Mouse (Mus musculus): ENCODE measurements at regions not wholly inside any gene's neighbourhood (a gene's known extent, or its start where the extent isn't known, plus 50 kb on each side); places are given as distances from the start of the nearest gene placed in this dataset.

GRCm38 (mm10) chr16:92976097-92976496, 150.1 kb upstream of the Runx1 start:
- no peak for TF ChIP-seq POLR2A (IDR thresholded peaks at IDR 0.05; ENCODE audit: insufficient read length, low read depth)
- TF ChIP-seq TCF12 (IDR thresholded peaks at IDR 0.05; ENCODE audit: insufficient read depth, poor library complexity, severe bottlenecking), result no peak
- TF ChIP-seq E2F4 (IDR thresholded peaks at IDR 0.05; ENCODE audit: insufficient read depth), result no peak
- TF ChIP-seq MAX (IDR thresholded peaks at IDR 0.05; ENCODE audit: low read depth), result no peak
- TF ChIP-seq CEBPB (IDR thresholded peaks at IDR 0.05; ENCODE audit: insufficient read depth, poor library complexity, severe bottlenecking), result no peak
- no peak for TF ChIP-seq REST (IDR thresholded peaks at IDR 0.05; ENCODE audit: insufficient read depth, insufficient read length)
- no peak for TF ChIP-seq MYOG (IDR thresholded peaks at IDR 0.05; ENCODE audit: control insufficient read depth in 1 of 3, insufficient read depth in 1 of 3, insufficient read length in 2 of 3, low read depth in 2 of 3)
- no peak for TF ChIP-seq POLR2AphosphoS2 (IDR thresholded peaks at IDR 0.05; ENCODE audit: insufficient read length, low read depth)
- no peak for TF ChIP-seq TCF3 (IDR thresholded peaks at IDR 0.05; ENCODE audit: insufficient read length, low read depth)
- no peak for TF ChIP-seq USF1 (IDR thresholded peaks at IDR 0.05; ENCODE audit: low read depth)
- TF ChIP-seq SRF (IDR thresholded peaks at IDR 0.05; ENCODE audit: control insufficient read depth, insufficient read length, low read depth), result no peak
- no peak for TF ChIP-seq MYOD1 (IDR thresholded peaks at IDR 0.05; ENCODE audit: control insufficient read depth in 1 of 3, insufficient read length in 2 of 3, low read depth in 2 of 3)
